Mouse (Mus musculus) adrenal gland, postnatal 10 days (tissue): ENCODE measurements around the gene Olfr1206. TPM values are rescaled to one million over a fixed set of nuclear protein-coding genes. Genes with fewer than 3 reads are reported as not detected.

Experiments used
- DNase-seq: peaks from one replicate; pipeline ENCODE4 v3.0.0; 2021; ENCODE audit warnings: mixed read lengths
- long read RNA-seq, 2 experiments: library from polyadenylated mRNA; stranded (forward); transcript quantifications; one replicate each; pipeline ENCODE4 v2.0.0; 2021
- total RNA-seq, 2 experiments: library from RNA; stranded (reverse); gene quantifications; 2 replicates each; pipeline ENCODE4 v1.2.3; 2021

The Olfr1206 gene
- not detected for total RNA-seq
- long read RNA-seq, experiment 1, result 0 reads
- long read RNA-seq, experiment 2, result 0 reads

- no peak for DNase-seq
Measured at GRCm38 (mm10) chr2:88862931-88863330, at the start of gene Olfr1206. Gene Olfr1206 (plus strand): TSS chr2:88863231.

- DNase-seq, result no peak
Measured at GRCm38 (mm10) chr2:88814196-88814595, 48.8 kb upstream of the Olfr1206 start, which contains the start of gene Olfr1202. Gene Olfr1202 (plus strand): TSS chr2:88814496.

GRCm38 (mm10) chr2:88829437-88829836, 33.6 kb upstream of the Olfr1206 start, which contains the start of gene Olfr1205:
Gene Olfr1205 (plus strand): TSS chr2:88829737.
- no peak for DNase-seq

GRCm38 (mm10) chr2:88838477-88838876, 24.6 kb upstream of the Olfr1206 start:
- DNase-seq, result no peak

- no peak for DNase-seq
Measured at GRCm38 (mm10) chr2:88848992-88849391, 14.0 kb upstream of the Olfr1206 start, which contains the start of gene Olfr1204. Gene Olfr1204 (plus strand): TSS chr2:88849292.

GRCm38 (mm10) chr2:88902211-88902610, 39.2 kb downstream of the Olfr1206 start, which contains the start of gene Olfr1208:
Gene Olfr1208 (minus strand): TSS chr2:88902311.
- no peak for DNase-seq

GRCm38 (mm10) chr2:88915057-88915456, 52.0 kb downstream of the Olfr1206 start, which contains the start of gene Olfr1209:
Gene Olfr1209 (minus strand): TSS chr2:88915157.
- DNase-seq, result no peak

Other genes starting within 250 kb of the Olfr1206 start
- under 1 TPM in 1 of 2 experiments, not detected in 1; 0.06 TPM for gene Olfr1191-ps1, start 222.7 kb upstream of the Olfr1206 start, total RNA-seq
- gene Olfr1192-ps1, start 214.7 kb upstream of the Olfr1206 start, total RNA-seq, result not detected
- not detected for gene Olfr1193, start 187.6 kb upstream of the Olfr1206 start, total RNA-seq
- not detected for gene Olfr1195, start 174.0 kb upstream of the Olfr1206 start, total RNA-seq
- not detected for gene Olfr1196, start 158.6 kb upstream of the Olfr1206 start, total RNA-seq
- gene Olfr1197, start 130.9 kb upstream of the Olfr1206 start, total RNA-seq, result not detected
- gene Olfr1198, start 111.9 kb upstream of the Olfr1206 start, total RNA-seq, result not detected
- not detected for gene Olfr1199, start 102.8 kb upstream of the Olfr1206 start, total RNA-seq
- gene Olfr1200, start 92.7 kb upstream of the Olfr1206 start, total RNA-seq, result not detected
- gene Olfr1201, start 70.2 kb upstream of the Olfr1206 start, total RNA-seq, result not detected
- gene Olfr1202, start 48.7 kb upstream of the Olfr1206 start, total RNA-seq, result not detected
- not detected for gene Olfr1205, start 33.5 kb upstream of the Olfr1206 start, total RNA-seq
- not detected for gene Olfr1204, start 13.9 kb upstream of the Olfr1206 start, total RNA-seq
- not detected for gene Olfr1208, start 39.1 kb downstream of the Olfr1206 start, total RNA-seq
- not detected for gene Olfr1209, start 51.9 kb downstream of the Olfr1206 start, total RNA-seq
- gene Olfr1211, start 74.9 kb downstream of the Olfr1206 start, total RNA-seq, result not detected
- not detected for gene Olfr1212, start 90.7 kb downstream of the Olfr1206 start, total RNA-seq
- not detected for gene Gm13762, start 117.0 kb downstream of the Olfr1206 start, total RNA-seq
- gene Olfr1214, start 129.4 kb downstream of the Olfr1206 start, total RNA-seq, result not detected
- not detected for gene Olfr1215, start 143.7 kb downstream of the Olfr1206 start, total RNA-seq
- gene Olfr1216, start 155.1 kb downstream of the Olfr1206 start, total RNA-seq, result not detected
- not detected for gene Olfr1217, start 168.8 kb downstream of the Olfr1206 start, total RNA-seq
- not detected for gene Olfr1218, start 198.0 kb downstream of the Olfr1206 start, total RNA-seq
- gene Olfr1219, start 220.3 kb downstream of the Olfr1206 start, total RNA-seq, result not detected
- not detected for gene Olfr1220, start 243.6 kb downstream of the Olfr1206 start, total RNA-seq